Mouse (Mus musculus): Measurements from ENCODE around the gene Ppip5k1.
"Not testable (repeated sequence)": the region's sequence is repeated elsewhere in the genome, so short reads cannot be mapped to it uniquely, and the experiment has no call there.

Gene Ppip5k1

DNA sequence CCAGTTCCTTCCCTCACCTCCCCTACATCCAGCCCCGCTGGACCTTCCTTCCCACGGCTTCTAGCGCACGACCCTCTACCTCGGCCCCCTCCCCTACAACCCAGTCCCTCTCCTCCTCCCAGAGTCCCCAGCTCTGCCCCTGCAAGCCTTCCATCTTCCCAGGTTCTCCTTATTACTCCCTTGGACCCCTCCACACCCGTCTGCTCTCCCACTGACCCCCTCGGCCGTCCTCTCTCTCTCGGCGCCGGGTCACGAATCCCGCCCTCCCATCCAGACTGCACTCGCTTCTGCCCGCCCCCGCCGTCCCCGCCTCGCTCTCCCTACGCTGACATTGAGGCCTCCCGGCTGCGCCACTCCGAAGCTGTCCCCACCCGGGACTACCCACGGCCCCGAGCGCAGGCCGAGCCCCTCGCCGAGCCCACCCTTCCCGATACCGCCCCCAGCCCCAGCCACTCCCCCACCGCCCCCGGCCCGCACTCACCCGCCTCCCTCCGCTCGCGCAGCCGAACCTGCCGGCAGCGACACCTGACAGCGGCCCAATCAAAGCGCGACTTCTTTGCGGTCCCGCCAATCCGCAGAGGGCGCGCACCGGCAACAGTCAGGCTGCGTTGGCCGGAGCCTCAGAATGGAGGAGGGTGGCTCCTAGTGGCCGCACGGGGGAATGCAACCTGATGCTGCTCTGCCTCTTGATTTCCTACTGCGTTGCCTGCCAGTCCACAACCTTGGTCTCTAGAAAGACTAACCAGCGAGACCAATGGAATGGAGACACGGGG, at the start of gene Ppip5k1:
Ppip5k1 (minus strand) TSS at position 577 of the 773 bp plus-strand sequence.
- peak; percentile 99 for DNase-seq (ENCODE audit: low read depth, low spot score)

DNA sequence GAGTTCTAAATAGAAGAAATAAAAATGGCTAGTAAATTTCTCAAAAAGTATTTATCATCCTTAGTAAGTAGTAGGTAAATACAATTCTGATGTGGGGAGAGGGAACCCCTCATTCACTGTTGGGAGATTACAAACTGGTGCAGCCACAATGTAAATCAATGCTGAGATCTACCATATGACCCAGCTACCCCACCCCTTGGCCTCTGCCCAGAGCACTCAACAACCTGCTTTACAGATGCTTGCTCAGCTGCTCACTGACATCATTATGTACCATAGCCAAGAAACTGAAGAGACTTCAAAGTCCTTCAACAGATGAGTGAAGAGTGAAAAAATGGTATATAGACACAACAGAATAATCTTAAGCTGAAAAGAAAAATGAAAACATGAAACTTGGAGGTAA, 48.1 kb upstream of the Ppip5k1 start:
- DNase-seq (ENCODE audit: low read depth, low spot score): no peak

DNA sequence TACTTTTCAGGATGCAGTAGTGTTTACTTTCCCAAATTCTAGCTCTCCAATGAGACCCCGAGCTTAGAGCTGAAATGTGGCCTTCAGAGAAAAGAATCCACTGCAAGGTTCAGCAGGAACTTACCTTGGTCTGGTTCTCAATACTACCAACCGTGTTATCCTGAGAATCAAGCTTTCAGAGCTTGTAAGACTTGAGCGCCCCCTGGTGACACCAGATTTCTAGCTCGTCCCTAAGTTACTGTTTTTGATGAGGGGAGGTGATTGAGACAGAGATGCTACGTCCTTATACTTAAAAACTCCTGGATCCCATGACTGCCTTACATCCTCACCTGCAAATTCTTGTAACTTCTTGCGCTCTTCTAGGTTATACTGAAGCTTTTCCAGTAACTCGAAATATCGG, 41.4 kb upstream of the Ppip5k1 start:
- DNase-seq (ENCODE audit: low read depth, low spot score): peak; percentile 95

DNA sequence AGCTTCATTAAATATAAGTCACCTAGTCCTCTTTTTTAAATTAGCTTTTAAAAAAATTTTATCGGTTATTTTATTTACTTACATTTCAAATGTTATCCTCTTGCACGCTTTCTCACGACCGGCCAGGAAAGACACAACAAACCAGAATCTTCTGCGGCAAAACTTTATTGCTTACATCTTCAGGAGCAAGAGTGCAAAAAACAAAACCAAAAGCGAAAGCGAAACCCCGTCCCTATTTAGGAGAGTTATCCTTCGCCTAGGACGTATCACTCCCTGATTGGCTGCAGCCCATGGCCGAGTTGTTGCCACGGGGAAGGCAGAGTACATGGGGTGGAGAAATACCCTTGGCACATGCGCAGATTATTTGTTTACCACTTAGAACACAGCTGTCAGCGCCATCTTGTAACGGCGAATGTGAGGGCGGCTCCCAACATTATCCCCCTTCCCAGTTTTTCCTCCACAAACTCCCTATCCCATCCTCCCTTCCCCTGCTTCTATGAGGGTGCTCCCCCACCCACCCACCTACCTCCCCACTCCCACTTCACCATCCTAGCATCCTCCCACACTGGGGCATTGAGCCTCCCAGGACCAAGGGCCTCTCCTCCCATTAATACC, 31.9 kb upstream of the Ppip5k1 start, which contains the start of gene Strc:
Strc (minus strand) TSS at position 208 of the 615 bp plus-strand sequence.
- DNase-seq (ENCODE audit: low read depth, low spot score): not testable (repeated sequence)

DNA sequence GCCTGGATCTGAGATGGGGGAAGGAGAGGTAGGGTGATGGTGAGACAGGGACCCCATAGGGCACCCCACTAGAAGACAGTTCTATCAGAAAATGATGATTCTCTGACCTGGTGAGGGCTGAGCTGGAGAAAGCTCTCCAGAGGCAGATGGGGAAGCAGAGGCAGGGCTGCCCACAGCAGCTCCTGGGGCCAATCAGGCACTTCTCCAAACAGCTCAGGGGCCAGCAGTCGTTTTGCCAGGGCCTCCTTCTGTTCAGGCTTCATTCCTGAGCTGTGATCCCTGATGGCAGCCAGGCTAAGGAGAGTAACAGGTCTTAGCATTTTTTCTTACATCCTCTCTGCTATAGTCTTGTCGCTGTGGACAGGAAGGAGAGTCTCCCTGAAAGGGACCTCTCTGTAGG, 19.6 kb upstream of the Ppip5k1 start:
- no peak for DNase-seq (ENCODE audit: low read depth, low spot score)

DNA sequence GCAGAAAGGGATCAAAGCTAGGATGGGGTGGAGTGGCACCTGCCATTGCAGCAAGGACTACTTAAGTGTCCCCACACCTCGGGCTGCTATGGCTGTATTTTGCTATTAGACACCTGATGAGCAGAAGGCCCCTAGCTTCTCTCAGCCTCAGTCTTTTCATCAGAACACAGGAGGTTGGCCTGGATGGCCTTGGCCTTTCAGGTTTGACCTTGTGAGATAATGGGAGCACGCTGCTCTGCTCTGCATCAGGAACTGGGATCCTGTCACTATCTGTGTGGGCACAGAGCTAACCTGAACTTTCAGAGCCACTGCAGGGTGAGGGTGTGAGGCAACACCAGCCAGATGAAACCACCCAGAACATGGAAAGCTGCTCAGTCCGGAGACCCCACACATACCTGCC, 17.1 kb upstream of the Ppip5k1 start:
- no peak for DNase-seq (ENCODE audit: low read depth, low spot score)

DNA sequence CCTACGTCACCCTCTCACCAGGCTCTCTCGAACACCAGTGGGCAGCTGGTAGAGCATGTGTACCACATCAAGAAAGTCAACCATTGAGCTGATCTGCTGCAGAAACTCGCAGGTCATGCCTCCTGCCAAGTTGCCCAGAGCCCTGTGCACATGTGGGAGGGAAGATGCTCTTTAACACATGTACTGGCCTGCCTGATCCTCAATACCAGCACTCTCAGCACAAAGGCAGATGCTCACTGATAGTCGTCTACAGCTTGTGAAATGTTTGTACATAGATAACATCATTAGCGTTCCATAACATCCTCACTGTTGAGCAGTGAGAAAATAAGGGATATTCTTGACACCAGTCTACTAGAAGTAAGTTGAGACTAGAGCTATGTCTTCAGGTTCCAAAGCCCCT, 15.7 kb upstream of the Ppip5k1 start:
- DNase-seq (ENCODE audit: low read depth, low spot score): no peak

DNA sequence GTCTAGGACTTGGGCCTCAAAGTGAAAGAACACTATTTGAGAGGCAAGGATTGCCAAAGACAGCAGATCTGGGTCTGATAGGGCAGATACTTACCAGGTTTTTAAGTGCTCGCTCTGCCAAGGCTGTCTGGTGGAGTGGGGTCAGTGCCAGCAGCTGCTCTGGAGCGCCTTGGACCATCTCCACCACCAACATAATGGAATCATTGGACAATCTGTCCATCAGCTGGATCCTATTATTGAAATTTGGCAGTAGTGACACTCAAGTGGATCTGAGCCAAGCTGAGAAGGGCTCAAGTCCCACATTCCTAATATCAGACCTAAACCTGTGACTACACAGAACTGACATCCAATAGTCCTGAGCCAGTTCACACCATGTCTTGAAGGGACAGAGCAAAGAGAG, 13.6 kb upstream of the Ppip5k1 start:
- DNase-seq (ENCODE audit: low read depth, low spot score): peak; percentile 74

DNA sequence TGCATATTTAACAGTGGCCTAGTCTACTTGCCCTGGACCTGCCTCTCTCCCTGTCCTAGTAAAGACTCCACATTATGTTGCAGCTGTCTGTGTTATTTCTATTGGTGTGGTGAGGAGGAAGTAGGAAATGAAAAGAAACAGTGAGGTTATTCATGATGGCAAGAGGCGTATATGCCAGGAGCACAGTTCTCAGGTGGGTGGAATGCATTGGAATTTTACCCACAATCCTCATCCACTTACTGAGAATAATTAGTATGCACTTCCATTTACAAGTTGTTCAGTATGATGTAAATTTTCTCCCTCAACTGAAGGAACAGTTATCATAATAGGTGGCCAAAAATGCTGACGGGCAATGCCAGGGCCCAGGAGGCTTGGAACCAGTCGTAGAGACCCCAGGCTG, 8.5 kb upstream of the Ppip5k1 start:
- peak; percentile 68 for DNase-seq (ENCODE audit: low read depth, low spot score)

DNA sequence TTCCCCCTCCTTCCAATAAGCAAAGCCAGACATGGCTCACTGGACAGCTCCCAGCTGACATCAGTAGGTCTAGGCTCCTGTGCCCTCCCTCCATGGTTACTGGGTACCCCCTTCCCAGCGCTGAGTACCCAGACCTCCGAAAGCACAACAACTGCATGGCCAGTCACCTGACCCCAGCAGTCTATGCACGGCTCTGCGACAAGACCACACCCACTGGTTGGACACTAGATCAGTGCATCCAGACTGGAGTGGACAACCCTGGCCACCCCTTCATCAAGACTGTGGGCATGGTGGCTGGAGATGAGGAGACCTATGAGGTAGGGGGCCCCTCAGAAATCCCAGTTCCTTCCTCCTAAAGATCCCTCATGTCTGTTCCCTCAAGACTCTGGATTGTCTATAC, 4.3 kb upstream of the Ppip5k1 start:
- DNase-seq (ENCODE audit: low read depth, low spot score): no peak

DNA sequence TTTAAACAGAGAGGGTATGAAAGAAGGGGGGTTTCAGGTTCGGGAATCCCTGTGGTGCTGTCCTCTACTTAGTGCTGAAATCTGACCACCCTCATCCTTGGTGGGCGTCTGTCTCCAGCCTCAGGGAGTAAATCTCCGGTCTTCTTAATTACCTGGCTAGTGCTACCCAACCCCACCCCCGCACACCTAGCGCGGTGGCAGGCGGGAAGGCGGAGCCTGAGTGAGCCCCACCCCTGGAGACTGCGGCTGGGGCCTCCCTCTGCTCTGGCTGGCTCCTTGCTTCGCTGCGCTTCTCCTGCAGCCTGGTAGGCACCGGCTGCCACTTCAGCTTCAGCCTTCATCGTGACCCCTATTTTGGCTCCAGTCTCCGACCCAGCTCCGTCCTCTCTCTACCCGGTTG, 3.2 kb upstream of the Ppip5k1 start:
- DNase-seq (ENCODE audit: low read depth, low spot score): peak; percentile 96

DNA sequence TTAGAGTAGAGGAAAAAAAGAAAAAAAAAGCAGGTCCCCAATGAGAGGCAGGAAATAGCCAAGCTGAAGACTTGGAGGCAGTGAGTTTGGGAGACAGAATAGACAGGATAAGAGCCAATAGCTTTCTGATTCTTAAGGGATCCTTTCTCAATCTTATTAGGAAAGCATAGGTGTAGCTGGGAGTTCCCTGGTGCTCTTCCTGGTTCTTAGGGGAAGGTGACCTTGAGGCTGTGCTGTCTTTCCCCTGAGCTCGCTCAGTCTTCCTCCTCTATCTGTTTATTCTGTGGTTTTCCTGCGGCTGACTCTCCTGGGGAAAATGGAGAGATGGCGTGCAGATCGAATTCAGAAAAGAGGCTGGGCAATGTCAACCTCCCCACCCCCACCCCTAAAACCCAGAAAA, 2.8 kb upstream of the Ppip5k1 start:
- DNase-seq (ENCODE audit: low read depth, low spot score): no peak

DNA sequence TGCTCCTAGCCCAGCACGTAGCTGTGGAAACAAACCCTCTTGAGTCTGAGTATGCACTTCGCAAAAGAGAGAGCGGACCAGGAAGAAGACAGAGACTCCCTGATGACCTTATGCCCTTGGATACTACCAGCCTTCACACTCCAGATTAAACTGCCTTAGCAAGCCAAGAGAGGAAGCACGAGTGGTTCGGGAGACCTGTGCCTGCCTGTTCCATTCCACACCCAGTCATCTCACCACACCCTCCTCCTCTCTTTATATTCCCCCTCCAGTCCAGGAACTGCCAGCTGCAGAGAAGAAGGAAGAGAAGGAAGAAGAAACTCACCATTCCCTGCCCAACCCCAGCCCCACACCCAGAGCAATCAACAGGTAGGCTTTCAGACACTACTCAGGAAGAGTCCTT, 2.3 kb upstream of the Ppip5k1 start, which contains the start of gene Ckmt1:
Ckmt1 (plus strand) TSS at position 221 of the 400 bp plus-strand sequence.
- DNase-seq (ENCODE audit: low read depth, low spot score): no peak

DNA sequence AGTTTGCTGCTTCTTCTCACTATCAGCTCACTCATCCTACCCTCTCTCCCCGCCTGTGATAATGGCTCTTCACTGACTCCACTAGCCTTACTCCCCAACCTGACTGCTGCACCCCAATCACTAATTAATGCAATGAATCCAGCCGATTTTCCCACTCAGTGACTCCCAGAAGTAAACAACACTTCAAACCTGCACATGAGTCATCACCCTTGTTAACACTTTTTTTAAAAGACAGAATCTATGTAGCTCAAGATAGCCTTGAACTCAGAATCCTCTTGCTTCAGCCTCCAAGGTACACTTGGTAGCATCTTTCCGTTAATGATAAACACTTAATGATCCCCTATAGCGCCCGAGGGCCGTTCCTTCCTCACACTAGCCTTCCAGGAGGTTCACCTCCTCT, 818 bp downstream of the Ppip5k1 start:
- DNase-seq (ENCODE audit: low read depth, low spot score): peak; percentile 54

DNA sequence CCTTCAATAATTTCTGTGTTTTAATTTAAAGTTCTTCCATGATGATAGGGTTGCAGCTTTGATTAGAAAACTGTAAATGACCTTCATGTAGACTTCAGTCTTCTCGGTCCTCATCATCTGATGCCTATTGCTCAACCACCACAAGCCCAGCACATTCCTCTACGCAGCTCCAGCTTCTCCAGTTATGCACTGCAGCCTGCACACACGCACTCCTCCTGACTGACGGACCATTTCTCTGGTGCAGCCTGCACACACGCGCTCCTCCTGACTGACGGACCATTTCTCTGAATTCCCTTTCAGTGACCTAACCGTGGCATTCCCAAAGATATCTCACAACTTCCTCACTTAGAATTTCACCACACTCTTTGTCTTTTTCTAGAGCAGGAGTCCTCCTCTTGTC, 2.0 kb downstream of the Ppip5k1 start:
- DNase-seq (ENCODE audit: low read depth, low spot score): no peak

DNA sequence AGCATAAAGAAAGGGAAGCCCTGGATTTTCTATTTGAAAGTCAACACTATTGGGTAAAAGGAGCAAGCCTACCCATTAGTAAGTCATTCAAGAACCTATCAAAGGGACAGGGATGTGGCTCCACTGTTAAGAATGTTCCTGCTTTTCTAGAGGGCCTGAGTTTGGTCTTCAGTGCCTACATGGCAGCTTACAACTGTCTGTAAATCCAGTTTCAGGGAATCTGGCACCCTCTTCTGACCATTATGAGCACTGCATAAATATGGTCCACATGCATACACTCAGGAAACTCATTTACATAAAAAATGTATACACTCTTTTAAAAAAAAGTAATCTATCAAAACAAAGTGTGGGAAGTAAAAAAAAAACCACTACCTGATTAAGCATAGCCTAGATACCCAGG, 16.1 kb downstream of the Ppip5k1 start:
- no peak for DNase-seq (ENCODE audit: low read depth, low spot score)

DNA sequence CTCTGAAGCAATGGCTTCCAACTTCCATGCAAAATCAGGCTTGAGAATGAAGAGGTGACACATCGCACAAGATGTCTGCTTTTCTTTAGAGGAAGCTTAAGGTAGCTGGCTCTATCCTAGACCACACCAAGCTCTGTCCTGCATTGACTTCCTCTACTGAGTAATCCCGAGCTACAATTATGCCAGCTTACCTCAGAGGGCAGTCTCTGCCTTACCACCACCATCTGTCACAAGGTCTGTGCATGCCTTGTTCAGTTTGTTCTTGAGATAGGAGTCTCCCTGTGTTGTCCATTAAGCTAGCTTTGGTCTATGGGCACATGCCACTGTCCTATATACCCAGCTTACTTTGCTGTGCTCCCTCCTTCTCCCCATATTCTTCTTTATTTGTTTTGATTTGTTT, 25.7 kb downstream of the Ppip5k1 start:
- peak; percentile 95 for DNase-seq (ENCODE audit: low read depth, low spot score)

DNA sequence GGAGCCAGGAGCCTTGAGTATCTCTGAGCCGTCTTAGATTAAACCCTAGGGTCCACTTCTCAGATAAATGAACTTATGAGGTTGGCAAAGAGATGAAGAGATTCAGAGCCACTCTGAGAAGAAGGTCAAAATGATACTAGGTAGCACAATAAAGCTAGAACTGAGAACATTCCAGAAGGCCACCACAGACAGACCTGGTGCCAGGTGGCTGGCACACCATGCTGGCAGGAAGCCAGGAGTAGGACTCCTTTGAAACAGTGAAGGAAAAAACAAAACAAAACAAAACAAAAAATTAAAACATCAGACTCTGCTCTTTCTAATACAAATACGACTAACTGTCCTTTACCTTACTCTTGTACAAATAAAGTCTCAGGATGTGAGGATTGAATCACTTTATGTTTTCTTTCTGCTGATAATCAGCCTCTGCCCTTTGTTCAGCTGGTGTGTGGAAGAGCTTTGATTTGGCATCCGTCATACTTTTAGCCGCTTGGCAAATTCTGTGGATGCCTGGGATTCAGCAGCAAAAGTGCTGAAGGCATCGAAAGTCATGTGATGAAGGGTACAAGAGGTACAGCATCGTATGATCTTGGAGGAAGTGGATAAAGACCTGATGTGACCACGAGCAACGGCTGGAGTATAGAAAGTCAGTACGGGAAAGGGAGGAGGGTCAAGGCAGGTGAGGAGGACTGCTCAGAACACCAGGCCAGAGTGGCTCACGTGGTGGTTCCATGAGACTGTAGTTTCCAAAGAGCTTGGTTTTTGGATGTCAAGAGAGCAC, 31.3 kb downstream of the Ppip5k1 start:
- peak; percentile 89 for DNase-seq (ENCODE audit: low read depth, low spot score)

DNA sequence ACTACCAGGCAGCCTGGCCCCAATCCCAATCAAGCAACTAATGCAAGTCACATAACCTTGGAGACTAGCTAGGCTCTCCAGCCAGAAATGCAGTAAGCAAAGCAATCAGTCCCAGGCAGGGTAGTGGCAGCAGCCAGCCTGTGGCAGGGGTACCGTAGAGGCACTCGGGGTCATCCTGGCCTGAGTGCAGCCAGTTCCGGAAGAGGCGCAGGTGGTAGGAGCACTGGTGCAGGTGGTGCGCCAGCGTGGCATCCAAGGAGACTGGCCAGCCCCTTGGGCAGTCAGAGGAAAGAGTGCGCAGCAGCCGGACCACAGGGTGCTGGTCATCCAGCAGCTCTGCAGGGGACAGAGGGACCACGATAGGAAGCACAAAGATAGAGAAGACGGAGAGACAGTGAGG, 32.2 kb downstream of the Ppip5k1 start:
- peak; percentile 93 for DNase-seq (ENCODE audit: low read depth, low spot score)

DNA sequence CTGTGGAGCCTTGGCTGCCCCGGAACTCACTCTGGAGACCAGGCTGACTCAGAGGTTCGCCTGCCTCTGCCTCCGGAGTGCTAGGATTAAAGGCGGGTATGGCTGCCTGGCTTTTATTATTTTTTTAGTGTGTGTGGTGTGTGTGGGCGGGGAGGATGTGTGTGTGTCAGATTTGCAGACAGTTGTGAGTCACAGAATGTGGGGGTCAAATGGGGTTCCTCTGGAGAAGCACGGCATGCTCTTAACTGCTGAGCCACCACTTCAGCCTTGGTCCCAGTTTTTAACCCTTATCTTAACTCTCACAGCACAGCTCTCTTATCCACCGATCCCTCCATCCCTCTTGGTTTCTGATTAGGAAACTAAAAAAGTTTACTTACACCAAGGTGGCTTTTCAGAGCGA, 38.9 kb downstream of the Ppip5k1 start:
- peak; percentile 66 for DNase-seq (ENCODE audit: low read depth, low spot score)

DNA sequence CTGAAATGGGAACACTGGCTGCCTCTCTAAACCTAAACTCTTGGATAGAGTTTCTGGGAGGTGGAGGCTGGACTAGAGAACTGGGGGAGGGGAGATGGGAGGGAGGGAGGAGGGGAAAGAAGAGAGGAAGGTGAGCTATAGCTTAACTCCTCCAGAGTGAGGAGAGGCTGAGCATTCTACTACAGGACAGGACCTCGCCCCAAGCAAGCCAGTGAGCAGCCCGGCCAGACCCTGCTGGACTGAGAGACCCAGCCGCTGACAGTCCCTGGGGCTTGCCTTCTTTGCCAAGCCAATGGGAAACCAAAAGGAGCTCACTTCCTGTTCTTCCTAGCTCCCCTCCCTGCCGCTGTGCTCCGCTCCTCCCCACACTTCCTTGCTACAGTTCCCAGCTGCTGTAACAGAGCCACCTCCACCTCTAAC, 46.2 kb downstream of the Ppip5k1 start:
- peak; percentile 68 for DNase-seq (ENCODE audit: low read depth, low spot score)

DNA sequence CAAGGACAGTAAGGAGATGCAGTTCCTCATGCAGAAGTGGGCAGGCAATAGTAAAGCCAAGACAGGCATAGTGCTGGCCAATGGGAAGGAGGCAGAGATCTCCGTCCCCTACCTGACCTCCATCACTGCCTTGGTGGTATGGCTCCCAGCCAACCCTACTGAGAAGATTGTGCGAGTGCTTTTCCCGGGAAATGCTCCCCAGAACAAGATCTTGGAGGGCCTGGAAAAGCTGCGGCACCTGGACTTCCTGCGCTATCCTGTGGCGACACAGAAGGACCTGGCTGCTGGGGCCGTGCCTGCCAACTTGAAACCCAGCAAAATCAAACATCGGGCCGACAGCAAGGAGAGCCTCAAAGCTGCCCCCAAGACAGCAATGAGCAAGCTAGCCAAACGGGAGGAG, 55.2 kb downstream of the Ppip5k1 start:
- peak; percentile 68 for DNase-seq (ENCODE audit: low read depth, low spot score)

Data from brain, adult 2 months (tissue).